Mouse (Mus musculus): ENCODE data around the gene Gm10392. TPM values are rescaled to one million over a fixed set of nuclear protein-coding genes. Genes with fewer than 3 reads are reported as not detected.

Gene Gm10392
- total RNA-seq, 2 experiments from 2014 or later = not detected

DNA sequence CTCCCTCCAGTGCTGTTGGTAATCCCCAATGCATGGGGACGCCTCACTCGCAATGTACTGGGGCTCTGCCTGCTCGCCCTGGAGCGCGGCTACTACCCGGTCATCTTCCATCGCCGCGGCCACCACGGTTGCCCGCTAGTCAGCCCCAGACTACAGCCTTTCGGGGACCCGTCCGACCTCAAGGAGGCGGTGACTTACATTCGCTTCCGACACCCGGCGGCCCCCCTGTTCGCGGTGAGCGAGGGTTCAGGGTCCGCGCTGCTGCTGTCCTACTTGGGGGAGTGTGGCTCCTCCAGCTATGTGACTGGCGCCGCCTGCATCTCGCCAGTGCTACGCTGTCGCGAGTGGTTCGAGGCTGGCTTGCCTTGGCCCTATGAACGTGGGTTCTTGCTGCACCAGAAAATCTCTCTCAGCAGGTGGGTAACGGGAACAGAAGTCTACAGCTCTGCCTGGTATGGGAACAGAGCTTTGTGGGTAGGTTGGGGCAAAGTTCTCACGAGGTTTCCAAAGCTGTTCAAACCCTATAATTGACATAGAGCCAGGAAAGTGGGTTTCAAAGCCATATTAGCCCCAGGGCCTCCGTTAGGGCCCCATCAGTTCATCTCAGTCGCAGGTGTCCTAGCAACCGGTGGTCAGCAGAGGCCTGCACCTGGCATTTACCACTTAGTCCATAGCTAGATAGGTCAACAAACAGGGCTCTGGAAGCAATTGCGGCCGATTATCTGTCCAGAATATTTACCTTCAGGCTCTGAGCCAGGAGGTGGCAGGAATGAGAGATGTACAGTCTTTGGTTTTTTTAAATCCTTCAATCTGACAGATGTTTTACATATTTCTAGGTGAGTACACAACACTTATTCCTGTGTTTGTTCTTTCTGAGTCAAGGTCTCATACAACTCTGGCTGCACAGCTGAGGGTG is 3.1 kb downstream of the Gm10392 start, which contains the start of gene Trp53i13:
TSS of gene Trp53i13 (minus strand) at position 344 of the 916 bp plus-strand sequence.
- Histone ChIP-seq H3K4me3 (peak within 1 kb of the TSS; percentile 61), H3K27ac (peak within 1 kb of the TSS; percentile 61; the same call in 1 of the 2 replicates)
- no peak for DNase-seq (ENCODE audit: low spot score in 2 of 2)
- TF ChIP-seq CTCF (conservative IDR thresholded peaks at IDR 0.05) = no peak

DNA sequence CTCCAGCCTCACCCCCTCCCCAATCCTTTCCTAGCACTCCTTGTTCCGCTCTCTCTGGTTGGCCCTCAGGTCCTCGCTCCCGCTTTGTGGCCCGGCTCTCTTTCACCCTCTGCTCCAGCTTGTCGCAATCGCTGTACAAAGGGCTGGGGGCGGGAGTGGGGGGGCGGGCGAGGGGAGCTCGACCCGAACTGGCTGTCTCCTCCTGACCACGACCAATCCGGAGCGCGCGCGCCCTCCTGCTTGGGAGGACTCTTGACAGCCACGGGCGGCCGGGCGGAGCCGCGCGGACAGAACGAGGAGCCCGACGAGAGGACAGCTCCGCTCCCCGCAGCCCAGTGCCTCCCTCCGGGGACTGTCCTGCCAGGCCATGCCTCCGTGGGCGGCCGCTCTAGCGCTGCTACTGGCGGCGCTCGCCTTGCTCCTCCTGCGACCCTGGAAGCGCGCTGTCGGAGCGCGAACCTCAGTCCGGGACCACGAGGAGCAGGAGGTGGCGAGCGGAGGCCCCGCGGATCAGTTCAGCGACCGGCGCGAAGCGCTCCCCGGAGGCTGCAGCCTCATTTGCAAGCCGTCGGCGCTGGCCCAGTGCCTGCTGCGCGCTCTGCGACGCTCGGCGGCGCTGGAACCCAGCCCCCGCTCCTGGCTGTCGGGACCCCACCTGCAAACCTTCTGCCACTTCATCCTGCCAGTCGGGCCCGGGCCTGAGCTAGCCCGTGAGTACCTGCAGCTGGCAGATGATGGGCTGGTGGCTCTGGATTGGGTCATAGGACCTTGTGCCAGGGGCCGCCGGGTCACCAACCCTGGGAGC is 4.0 kb downstream of the Gm10392 start, which contains the start of gene Abhd15:
TSS of gene Abhd15 (plus strand) at position 290 of the 805 bp plus-strand sequence.
- TF ChIP-seq CTCF (conservative IDR thresholded peaks at IDR 0.05) = no peak
- no peak for DNase-seq (ENCODE audit: low spot score in 2 of 2)
- Histone ChIP-seq H3K27ac (peak within 1 kb of the TSS; percentile 61; the same call in 1 of the 2 replicates), H3K4me3 (peak within 1 kb of the TSS; percentile 61)

DNA sequence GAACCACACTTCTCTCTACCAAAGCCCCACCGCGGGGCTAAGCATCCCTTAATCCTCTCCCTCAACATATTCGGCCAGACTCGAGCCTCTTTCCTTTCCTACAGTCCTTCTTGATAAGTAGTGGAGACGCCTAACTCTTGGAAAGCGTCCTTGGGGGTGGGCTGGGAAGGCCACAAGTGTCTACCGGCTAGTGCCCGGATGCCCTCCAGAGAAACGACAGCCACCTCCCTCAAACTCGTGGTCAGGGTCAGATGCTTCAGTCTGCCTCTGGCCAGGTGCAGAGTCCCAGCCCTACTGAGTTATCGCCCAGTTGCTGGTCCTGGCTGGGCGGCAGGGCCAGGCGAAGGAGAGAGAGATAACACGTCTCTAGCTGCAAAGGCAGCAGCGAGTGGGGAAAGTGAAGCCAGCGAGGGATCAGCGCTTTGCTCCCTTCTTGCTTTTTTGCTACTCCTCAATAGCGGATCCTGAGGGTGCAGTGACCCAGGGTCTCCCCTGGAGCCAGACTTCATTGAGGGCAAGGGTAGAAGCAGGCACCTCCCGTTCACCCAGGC is 4.6 kb downstream of the Gm10392 start:
- no peak for TF ChIP-seq CTCF (conservative IDR thresholded peaks at IDR 0.05)
- DNase-seq (ENCODE audit: low spot score in 2 of 2) = no peak
- peak overlapping the region; percentile 61 for H3K4me3 ChIP-seq
- no peak overlapping the region; the same call in 1 of the 2 replicates for H3K27ac ChIP-seq

DNA sequence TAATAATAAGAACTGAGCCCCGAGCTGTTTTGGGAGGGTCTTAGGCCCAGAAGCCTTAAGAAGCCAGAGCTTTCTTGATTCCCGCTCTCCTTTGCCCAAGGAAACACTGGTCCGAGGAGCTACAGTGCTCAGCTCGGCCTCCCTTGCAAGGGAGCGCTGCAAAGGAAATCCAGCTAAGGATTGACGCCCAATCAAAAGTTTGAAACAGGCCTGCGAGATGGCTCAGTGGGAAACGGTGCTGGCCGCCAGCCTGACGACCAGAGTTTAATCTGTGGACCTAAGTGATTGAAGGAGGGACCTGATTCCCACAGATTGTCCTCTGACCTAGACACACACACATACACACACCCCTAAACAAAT is 5.2 kb downstream of the Gm10392 start:
- DNase-seq (ENCODE audit: low spot score in 2 of 2) = no peak
- Histone ChIP-seq H3K4me3 (peak overlapping the region; percentile 56), H3K27ac (peak overlapping the region; percentile 67; the same call in 1 of the 2 replicates)
- no peak for TF ChIP-seq CTCF (conservative IDR thresholded peaks at IDR 0.05)

DNA sequence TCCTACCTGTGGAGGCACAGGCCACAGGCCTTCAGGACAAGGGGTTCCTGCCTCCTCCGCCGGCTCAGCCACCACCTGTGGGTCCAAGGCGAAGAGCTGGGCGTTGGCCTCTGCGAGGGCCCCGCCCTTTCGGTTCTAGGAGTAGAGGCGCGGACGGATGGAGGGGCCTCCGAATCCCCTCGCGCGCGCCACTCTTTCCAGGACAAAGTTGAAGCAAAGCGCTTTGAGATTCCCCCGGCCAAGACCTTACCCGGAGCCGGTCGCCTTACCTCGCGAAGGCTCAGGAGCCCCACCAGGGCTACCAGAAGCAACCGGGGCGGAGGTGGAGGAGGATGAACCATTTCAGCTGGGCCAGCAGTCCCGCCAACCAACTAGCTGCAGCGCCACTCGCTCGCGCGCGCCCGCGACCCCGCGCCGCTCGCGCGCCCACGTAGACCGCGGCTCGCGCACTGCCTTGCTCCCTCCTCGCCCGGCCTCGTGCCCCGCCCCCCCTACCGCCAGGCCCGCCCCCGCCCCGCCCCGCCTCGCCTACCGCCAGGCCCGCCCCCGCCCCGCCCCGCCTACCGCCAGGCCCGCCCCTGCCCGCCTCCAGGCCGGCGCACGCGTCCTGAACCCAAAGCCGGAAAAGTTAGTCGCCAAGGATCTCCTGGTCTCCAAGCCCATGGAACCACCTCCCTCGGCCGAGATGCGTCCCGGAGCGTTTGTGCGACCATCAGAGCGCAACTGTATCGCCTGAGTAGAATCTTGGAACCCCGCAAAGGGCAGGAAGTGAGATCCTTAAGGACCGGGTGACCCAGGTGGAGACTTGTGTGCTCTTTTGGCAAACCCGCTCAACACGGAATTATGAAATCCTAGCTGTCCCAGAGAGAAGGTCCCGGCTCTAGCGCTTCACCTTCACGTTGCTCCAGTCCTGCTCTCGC is 5.8 kb downstream of the Gm10392 start:
- TF ChIP-seq CTCF (conservative IDR thresholded peaks at IDR 0.05) = no peak; the same call in 1 of the 2 replicates
- Histone ChIP-seq H3K4me3 (peak overlapping the region; percentile 79), H3K27ac (peak overlapping the region; percentile 80)
- peak in 1 of 2 experiments; percentile 64 for DNase-seq (ENCODE audit: low spot score in 2 of 2)

DNA sequence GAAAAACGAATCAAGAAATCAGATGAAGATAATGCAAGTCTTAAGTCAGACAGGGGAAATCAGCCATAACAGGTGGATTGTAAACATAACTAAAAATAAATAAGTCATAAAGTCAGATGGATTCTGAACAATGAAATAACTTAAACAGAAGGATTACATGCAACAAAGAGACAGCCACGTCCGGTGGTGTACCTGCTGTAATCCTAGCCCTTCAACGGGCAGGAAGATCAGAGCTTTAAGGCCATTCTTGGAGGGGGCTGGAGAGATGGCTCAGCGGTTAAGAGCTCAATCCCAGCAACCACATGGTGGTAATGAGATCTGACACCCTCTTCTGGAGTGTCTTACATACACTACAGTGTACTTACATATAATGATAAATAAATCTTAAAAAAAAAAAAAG is 7.7 kb downstream of the Gm10392 start:
- Histone ChIP-seq H3K4me3 (no peak overlapping the region), H3K27ac (no peak overlapping the region)
- no peak for TF ChIP-seq CTCF (conservative IDR thresholded peaks at IDR 0.05)
- no peak for DNase-seq (ENCODE audit: low spot score in 2 of 2)

DNA sequence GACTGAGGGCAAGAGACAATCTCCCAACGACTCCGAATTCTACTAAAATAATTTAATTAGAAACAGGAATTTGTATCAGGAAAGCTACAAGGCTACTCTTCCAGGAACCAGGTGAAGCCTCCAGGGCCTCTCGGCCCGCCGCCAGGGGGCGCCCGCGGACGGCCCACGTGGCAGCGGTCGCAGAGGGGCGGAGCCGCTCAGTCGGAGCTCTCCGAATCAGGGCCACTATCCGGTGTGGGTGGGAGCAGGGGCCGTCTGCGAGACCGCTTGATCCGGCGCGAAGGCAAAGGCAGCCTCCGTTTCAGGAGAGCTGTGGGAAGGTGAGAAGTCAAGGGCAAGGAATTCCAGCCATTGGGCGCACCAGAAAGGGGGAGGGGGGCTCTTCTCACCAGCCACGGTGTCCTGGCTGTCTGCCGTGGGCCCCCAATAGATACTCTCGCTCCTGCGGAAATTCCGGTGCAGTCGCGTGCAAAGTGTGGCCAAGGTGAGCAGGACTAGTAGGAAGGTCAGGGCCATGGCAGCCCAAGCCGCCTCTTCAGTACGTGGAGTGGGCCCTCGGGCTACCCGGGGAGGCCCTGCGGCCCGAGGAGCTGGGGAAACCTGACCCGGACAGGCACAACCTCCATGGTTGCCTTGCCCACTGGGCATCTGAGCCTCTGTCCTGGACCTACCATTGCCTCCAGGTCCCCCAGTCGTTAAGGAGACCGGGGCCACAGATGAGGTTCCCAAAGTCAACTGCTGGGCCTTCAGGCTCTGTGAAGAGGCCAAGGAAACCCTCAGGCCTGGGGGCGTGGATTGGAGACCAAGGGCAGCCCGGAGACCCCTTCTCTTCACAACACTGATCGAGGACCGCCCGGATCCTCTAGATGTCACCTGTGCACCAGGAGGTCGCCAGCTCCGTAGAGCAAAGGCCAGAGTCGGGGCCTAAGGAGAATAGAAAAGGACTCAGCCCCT is 10.7 kb downstream of the Gm10392 start:
- TF ChIP-seq CTCF (conservative IDR thresholded peaks at IDR 0.05) = peak; percentile 100
- H3K4me3 ChIP-seq = peak overlapping the region; percentile 62
- peak overlapping the region; percentile 85 for H3K27ac ChIP-seq
- DNase-seq (ENCODE audit: low spot score in 2 of 2) = peak; percentile 84 to 91

DNA sequence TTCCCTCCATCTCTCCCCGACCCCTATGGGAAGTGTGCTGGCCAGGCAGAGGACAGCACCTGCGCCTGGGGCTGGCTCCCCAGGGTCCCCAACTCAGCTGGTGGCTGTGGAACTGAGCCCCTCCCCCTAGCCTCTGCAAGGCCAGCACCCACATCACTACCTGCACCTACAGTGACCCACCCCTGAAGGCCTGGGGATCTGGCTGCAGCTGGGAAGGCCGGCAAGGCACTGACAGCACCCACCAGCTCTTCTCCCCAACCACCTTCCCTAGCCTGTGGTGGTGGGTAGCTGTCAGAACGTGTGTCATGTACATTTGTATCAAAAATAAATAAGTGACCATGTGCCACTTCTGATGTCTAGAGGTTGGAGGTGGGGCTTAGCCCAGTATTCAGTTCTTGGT is 11.6 kb downstream of the Gm10392 start:
- DNase-seq (ENCODE audit: low spot score in 2 of 2) = no peak

DNA sequence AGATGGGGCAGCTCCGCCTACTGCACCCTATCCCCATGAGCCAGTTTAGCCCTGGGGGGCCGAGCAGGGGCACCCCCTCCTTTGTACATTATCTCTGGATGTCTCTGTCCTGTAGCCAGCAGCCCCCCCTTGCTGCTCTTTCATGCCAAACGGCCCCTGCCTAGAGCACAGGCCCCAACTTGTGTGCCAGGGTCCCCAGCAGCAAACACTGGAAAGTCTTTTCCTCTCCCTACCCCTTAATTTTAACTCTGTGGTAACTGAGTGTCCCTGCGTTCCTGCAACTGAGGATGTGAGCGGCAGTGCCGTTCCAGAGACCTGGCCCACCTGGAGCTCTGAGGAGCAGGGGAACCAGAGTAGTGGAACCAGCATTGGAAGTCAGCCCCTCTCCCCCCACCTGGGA is 12.1 kb downstream of the Gm10392 start:
- 0 out of 2 replicates have a peak overlapping the region, but pooled peaks have one; percentile 3 for H3K27ac ChIP-seq
- no peak for TF ChIP-seq CTCF (conservative IDR thresholded peaks at IDR 0.05)
- H3K4me3 ChIP-seq = no peak overlapping the region
- no peak for DNase-seq (ENCODE audit: low spot score in 2 of 2)

More for the DNA sequence above, 11.6 kb downstream of the Gm10392 start:
- TF ChIP-seq CTCF (conservative IDR thresholded peaks at IDR 0.05) = no peak
- Histone ChIP-seq H3K27ac (no peak overlapping the region; the same call in 1 of the 2 replicates), H3K4me3 (no peak overlapping the region)

DNA sequence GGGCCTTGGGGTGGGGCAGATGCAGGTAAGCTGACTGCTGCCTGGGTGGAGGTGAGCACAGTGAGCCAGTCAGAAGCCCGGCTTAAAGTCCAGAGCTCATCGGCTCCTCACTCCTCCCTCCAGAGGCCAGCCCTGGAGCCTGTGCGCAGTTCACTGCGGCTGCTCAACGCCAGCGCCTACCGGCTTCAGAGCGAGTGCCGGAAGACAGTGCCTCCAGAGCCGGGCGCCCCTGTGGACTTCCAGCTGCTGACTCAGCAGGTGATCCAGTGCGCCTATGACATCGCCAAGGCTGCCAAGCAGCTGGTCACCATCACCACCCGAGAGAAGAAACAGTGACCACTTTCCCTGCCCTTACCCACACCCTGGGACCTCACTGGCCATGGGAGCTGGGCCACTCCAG is 12.7 kb downstream of the Gm10392 start:
- DNase-seq (ENCODE audit: low spot score in 2 of 2) = no peak
- no peak for TF ChIP-seq CTCF (conservative IDR thresholded peaks at IDR 0.05)
- Histone ChIP-seq H3K27ac (no peak overlapping the region), H3K4me3 (no peak overlapping the region)

All from layer of hippocampus, adult 2 months (tissue).